Mouse (Mus musculus) megakaryocyte-erythroid progenitor cell, adult 5-6 weeks (primary cell): ENCODE results near the gene Nrk. TPM values are rescaled to one million over a fixed set of nuclear protein-coding genes. Genes with fewer than 3 reads are reported as not detected.

ENCODE experiments used
- ATAC-seq: replicated peaks from 2 replicates; pipeline ENCODE4 v1.8.0; 2016; ENCODE audit warnings: mild to moderate bottlenecking, inconsistent platforms; ENCODE audit not compliant: severe bottlenecking, poor library complexity, low FRiP score, low TSS enrichment
- total RNA-seq, 2 experiments: library from RNA; stranded (forward) in 1 of 2; stranded (reverse) in 1 of 2; fragments of 200-1000, 215-1000 nt in 1 of 2; fragments of >200 nt in 1 of 2; fragmentation: Nextera tagmentation in 1 of 2; gene quantifications; 2 replicates each; pipeline ENCODE4 v1.2.3; 2014 to 2017

Nrk gene
- total RNA-seq (2014; fragmentation: Nextera tagmentation) (not detected in 2 replicates), total RNA-seq (2017) (not detected in 2 replicates)

DNA sequence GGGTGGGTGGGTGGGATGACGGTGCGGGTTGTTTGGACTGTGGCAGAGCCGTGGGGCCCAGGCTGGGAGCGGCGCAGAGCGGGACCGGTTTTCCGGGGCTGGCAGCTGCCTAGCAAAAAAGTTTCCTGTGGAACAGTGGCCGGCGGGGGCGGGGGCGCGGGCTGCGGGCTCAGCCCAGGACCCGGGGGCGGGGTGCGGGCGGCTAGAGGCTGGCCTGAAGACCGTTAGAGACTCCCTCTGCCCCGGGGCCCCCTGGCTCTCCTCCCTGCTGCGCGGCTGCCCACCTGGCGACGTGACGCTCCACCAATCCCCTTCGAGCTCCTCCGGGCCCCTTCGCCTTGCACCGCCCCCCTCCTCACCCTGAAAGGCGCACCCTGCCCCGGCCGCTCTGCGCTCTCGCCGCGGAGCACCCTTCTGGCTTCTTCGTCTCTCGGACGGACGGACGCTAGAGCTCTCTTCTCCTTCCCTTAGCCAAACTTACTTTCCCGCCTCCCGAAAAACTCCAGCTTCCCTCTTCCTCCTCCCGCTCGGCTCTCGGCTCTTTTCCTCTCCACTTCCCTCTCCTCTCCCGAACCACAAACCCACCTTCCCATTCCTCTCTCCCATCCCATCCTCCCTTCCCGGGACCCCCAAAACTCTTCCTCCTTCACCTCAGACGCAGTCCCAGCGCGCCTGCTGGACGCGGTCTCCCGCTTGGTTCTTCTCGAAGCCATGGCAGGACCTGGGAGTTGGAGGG is at the start of gene Nrk:
Gene Nrk, plus strand, starts transcription at position 390 of the 736 bp plus-strand sequence.
- ATAC-seq = no peak

DNA sequence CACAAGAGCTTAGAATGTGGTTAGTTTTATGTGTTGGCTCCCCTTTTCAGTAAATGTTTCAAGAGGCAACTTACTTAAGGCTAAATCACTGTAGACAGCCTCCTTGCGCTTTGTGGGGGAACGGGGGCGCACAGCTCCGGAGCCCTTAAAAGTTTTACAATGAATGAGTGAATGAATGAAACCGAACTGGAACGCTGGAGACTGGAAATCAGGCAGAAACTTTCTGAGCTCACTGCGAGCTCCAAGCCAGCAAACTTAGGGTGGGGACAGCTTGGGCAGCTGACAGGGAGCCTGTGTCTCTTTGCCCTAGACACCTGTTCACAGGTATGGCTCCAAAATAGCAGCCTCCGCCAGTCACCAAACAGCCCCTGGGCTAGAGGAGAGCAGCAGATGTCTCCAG is 864 bp upstream of the Nrk start:
- no peak for ATAC-seq

DNA sequence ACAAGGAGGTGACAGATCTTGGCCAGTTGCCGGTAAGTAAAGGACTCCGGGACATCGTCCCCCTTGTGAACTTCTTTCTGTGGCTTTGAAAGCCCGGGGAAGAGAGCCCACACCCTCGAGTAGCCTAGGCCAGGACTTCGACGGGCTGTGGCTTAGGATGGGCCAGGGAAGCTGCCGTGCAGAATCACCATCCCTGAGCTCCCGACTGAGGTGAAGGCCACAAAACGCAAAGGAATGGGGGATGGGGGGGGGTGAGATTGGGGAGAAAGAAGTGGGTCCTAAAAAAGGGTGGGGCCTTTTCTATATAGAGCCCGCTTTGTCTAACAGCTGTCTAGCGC is 516 bp downstream of the Nrk start:
- ATAC-seq = no peak

DNA sequence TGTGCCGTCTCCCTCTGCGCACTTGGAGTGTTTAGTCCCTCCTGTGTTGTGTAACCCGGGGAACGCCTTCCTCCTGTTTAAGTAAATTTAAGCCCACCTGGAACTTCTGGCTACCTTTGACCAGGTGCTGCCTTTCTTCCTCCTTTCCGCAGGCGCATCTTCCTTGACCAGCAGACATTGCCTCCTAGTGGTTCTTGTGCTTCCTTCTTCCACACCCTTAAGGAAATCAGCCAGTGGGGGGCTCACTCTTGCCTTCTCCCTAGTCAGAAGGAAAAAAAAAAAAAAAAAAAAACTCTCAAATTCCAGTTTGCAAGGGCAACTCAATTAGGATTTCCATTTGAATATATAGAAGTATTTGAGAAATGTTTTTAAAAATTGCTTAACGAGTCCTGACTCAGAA is 4.8 kb downstream of the Nrk start:
- ATAC-seq = no peak

DNA sequence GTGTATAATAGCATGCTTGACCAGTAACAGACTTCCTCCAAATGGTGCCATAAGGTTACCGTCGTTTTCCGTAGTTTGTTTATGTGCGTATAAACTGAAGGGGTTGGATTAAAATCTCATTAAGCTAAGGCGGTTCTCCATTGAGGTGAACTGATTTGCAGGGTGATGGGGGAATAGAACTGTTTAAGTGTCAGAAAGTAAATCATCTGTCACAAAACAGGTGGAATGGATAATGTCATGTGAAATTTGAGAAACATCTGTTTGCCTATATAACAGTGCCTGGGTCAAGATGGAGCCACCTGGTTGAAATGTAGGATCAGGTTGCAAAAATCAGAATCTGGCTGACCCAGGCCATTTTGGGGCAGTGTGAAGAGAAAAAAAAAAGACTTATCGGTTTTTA is 29.7 kb downstream of the Nrk start:
- no peak for ATAC-seq

DNA sequence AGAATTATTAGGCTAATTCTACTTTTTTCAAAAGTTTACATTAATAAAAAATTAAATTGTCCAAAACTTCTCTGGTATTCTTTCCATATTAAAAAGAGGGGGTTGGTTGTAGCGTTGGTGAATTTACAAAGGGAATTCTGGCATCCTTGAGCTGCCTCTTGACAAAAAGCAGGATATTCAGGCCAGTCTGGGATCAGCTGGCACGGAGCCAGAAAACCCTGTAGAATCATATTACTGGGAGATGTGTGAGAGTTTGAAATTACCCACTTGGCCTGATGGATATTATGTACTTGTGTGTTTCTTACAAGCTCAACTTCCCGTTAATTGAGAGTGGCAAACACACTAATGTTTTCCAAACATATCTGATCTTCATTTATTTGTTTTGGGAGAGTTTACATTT is 46.5 kb downstream of the Nrk start:
- no peak for ATAC-seq

DNA sequence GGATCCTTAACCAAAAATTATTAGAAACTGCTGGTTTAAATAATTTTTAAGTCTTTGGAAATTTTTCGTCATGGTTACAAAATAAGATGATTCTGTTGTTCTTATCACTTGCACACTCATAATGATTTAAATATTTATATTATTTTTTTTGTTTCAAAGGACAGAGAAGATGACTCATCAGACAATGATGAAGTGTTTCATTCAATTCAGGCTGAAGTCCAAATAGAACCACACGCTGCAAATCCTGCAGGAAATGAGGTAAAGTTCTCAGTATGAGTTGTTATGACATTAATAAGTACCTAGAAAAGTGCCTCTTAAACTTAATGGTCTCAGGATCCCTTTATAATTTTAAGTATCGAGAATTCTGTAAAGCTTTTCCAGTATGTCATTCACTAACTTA is 64.3 kb downstream of the Nrk start:
- no peak for ATAC-seq

DNA sequence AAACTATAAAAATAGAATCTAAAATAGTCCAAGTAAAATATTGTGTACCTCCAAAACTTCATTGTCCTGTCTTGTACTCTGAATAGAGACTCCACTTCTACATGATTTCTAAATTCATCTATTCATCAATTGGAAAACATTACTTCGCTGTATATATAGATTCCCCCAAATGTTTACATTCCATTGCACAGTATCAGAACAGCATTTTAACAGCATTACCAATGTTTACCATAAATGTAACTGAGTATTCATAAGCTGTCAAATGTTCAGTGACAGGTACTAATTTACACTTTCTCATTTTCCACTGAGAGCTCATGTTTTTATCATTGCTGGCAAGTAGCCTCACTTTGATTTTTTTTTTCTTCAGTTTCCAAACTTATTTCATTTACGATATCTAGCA is 65.0 kb downstream of the Nrk start:
- no peak for ATAC-seq

DNA sequence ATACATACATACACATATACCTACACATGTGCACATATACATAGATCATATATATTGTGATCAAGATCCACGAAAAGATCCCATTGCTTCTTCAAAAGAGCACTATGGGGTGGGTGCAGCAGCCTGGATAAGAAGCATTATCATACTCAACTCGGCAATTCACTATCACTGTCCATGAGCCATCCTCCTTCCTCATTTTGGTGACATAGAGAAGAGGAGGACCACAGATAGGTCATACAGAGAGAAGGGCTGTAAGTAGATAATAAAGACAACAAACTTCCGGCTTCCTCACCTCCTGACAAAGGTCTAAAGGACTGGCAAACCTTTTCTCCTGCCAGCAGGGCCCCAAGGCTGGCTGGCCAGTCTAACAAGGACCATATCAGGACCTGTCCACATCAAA is 100.3 kb downstream of the Nrk start:
- no peak for ATAC-seq

DNA sequence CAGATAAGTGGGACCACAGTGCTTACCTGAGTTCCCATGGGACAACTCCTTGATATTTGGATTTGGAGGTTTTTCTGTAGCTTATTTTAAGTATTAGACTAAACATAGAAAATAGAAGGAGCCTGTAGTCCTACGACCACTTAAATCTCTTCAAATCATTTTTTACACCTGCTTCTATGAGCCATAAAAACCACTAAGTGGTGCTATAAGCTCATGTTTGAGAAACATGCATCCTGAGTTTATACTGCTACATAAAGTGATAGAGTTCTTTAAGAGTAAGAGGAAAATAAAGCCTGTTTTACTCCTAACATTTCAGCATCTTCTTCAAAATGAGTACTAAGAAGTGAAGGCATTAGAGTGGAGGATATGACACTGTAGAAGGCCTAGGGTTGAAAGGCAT is 102.3 kb downstream of the Nrk start:
- ATAC-seq = no peak

DNA sequence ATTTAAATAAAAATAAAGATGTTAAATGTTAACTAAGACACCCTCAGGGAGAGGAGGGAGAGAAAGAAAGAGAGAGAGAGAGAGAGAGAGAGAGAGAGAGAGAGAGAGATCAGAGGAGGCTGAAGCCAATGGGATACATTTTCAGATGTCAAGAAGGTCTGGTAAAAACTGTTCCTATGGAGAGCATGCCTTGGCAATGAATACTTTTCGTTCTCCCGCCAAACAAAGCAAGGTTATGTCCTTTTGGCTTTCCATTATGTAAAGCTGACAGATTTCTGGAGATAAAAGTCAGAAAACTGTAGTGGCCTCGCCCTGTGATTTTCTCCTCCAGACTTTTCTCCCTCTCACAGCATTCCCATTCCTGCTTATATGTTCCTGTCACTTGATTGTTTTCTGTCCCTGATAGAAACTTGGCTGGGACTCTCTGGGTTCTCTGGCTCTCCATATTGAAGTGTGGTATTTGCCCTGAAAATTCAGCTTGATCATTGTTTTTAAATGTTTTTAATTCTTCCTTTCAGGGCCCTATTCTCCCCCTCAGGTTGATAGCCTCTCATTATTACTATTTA is 112.4 kb downstream of the Nrk start:
- no peak for ATAC-seq

DNA sequence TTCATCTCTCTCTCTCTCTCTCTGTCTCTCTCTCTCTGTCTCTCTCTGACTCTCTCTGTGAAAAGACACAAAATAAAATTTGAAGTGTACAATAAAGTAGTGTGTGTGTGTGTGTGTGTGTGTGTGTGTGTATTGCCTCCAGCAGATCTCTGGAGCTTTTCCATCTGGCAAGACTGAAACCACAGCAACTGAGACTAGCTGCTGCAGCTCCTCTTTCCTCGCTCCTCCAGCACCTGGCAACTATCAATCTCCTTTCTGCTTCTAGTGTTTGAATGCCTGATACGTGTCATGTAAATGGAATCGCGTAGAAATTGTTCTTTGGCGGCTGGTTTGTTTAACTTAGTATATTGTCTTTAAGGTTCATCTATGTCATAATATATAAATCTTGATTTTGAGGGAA is 113.1 kb downstream of the Nrk start:
- no peak for ATAC-seq

DNA sequence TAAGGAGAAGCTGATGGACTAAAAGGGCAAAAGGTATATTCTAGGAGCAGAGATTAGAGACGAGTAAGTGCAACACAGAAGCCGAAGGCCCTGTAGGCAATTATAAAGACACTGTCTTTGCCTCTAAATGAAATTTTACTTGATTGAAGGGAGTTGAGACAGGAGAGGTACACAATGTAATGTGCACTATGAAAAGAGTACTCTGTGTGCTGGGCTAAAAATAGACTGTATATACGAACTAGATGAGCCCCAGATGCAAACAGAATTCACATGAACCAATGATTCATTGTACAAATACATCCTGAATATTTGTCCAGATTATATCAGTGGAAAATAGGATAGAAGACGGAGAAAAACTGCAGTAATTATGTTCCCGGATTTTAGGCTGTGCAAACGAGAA is 113.7 kb downstream of the Nrk start:
- no peak for ATAC-seq

DNA sequence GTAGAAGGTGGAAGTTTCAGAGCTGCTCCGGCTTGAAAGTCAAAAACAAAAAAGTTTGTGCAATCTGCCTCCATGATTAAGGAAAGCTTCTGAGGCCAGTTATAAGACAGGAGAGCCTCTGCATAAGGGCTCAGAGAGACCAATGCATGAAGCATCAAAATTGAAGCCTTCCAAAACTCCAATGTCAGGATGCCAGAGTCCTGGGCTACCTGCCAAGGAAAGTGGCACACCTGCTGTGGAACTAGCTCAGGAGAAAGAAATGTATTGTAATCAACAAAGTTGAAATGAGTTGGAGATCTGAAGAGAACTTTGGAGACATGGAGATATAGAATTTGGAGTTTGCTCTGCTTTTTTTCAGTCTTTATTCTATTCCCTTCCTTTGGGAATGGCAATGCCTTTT is 123.4 kb downstream of the Nrk start:
- no peak for ATAC-seq

DNA sequence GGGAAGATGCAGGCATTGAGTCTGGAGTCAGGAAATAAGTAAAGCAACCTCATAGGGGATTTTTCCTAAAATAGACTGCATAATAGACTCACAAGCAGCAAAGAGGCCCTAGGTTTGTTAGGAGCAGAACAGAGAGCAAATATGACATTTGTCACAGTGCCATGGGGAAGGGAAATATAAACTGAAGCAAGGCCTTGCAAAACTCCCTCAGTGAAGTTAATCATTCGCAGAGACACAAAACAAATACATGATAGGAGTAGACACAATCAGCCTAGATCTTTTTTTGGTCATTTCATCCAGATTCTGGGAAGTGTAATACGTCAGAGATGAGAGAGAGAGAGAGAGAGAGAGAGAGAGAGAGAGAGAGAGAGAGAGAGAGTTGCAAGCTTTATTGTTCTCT is 125.1 kb downstream of the Nrk start:
- no peak for ATAC-seq

DNA sequence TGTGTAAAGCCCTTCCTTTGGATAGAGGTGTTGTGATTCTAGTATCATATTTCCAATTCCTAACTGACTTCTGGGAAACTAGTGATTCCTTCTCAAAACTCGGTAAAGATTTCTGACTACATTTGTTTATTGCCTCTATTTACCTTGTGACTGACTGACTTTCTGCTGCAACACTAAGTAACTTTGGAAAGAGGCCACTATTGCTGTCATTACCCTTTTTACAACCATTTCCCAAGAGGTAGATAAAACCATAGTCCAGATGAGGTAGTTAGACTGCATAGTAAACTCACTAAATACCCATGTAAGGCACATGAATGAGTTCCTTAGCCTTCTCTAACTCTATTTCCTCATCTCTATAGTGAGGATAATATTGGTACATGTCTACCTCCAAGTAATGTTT is 126.9 kb downstream of the Nrk start:
- ATAC-seq = no peak

DNA sequence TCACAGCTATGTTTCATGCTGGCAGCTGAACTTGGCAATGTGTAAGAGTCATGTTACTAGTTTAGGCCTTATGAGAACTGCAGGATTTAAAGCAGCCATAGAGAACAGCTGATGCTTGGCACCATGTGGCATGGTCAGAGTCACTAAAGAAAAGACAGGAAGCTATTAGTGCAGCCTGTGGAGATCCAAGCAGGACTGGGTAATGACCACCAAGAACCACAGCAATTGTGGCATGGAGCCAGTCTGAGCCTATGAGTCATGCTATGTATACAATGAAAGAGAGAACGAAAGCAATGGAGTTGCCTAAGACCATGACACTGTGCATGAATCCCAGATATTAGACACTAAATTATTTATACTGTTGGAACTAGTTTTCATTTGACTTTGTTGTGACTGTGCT is 137.7 kb downstream of the Nrk start:
- ATAC-seq = no peak

DNA sequence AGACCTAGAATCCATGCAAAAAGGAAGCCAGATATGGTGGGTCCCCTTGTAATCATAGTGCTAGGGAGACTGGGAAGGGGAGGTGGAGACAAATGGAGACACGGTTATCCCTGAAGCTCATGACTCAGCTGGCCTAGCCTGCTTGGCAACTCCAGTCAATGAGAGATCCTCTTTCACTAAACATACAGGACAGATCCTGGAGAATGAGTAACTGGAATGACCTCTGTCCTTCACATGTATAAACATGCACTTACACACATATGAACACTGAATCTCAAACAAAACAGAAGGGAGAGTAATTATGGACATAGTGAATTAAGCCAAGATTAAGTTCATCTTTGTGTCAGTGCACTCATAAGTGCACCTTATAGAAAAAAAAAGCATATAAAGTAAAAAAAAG is 138.9 kb downstream of the Nrk start:
- ATAC-seq = no peak
